Mouse (Mus musculus) embryonic facial prominence, embryonic 11.5 days (tissue): ENCODE results near the gene Sec16a. TPM values are rescaled to one million over a fixed set of nuclear protein-coding genes. Genes with fewer than 3 reads are reported as not detected.

Experiments
- ATAC-seq: fragments of 200-750 bp; cut with Nextera tagmentation; replicated peaks from 2 replicates; pipeline ENCODE4 v1.8.0; 2017; ENCODE audit warnings: low read depth; ENCODE audit not compliant: insufficient number of reproducible peaks, low FRiP score, low TSS enrichment
- DNase-seq: peaks from one replicate; pipeline ENCODE4 v3.0.0-alpha.2; 2015; ENCODE audit warnings: low spot score
- H3K27ac ChIP-seq: fragments of 300-500 bp; sonication (generic); replicated peaks from 2 replicates; pipeline ENCODE4 v1.5.1; 2014; ENCODE audit warnings: mild to moderate bottlenecking, low read depth, low read length, control low read depth
- H3K27me3 ChIP-seq: fragments of 300-500 bp; sonication (generic); 2 replicates; pipeline ENCODE4 v1.6.1; 2014; ENCODE audit warnings: mild to moderate bottlenecking, low read length, moderate library complexity, mixed read lengths; ENCODE audit not compliant: control insufficient read depth, insufficient read depth
- H3K36me3 ChIP-seq: fragments of 300-500 bp; sonication (generic); replicated peaks from 2 replicates; pipeline ENCODE4 v1.6.1; 2014; ENCODE audit warnings: low read depth, mild to moderate bottlenecking, low read length, moderate library complexity, mixed read lengths; ENCODE audit not compliant: control insufficient read depth, insufficient read depth
- H3K4me1 ChIP-seq: fragments of 300-500 bp; sonication (generic); 2 replicates; pipeline ENCODE4 v1.6.1; 2014; ENCODE audit warnings: low read length, mixed read lengths; ENCODE audit not compliant: control insufficient read depth, insufficient read depth
- H3K4me2 ChIP-seq: fragments of 300-500 bp; sonication (generic); 2 replicates; pipeline ENCODE4 v1.6.1; 2014; ENCODE audit warnings: low read depth, mild to moderate bottlenecking, control low read depth, low read length, moderate library complexity
- H3K4me3 ChIP-seq: fragments of 300-500 bp; sonication (generic); 2 replicates; pipeline ENCODE4 v1.5.1; 2014; ENCODE audit warnings: low read depth, low read length, control low read depth
- H3K9ac ChIP-seq: fragments of 300-500 bp; sonication (generic); replicated peaks from 2 replicates; pipeline ENCODE4 v1.6.1; 2014; ENCODE audit warnings: mild to moderate bottlenecking, control low read depth, low read length
- H3K9me3 ChIP-seq: fragments of 300-500 bp; sonication (generic); replicated peaks from 2 replicates; pipeline ENCODE4 v1.6.1; 2016; ENCODE audit warnings: mild to moderate bottlenecking, low read length, inconsistent platforms, mixed read lengths; ENCODE audit not compliant: control insufficient read depth
- WGBS: fragments of 180-500 bp; shearing (Covaris S2); extraction: QIAGEN DNeasy Blood & Tissue Kit; methylation state at CpG from one replicate; pipeline ENCODE4 v1.1.7; 2014; 5-methylcytosine and 5-hydroxymethylcytosine counted together
- polyA plus RNA-seq: library from polyadenylated mRNA; unstranded; fragments of >200 nt; fragmentation: Nextera tagmentation; extraction: Ambion mirVana; gene quantifications from 2 replicates; pipeline ENCODE4 v1.2.1, GENCODE M21; 2014

Gene Sec16a
- polyA plus RNA-seq, 1 experiment from 2014 or later: 30.4 TPM

GRCm38 (mm10) chr2:26480911-26481310 is 35.9 kb upstream of the Sec16a start:
- ATAC-seq (no peak), DNase-seq (no peak)
- Histone ChIP-seq H3K4me2 (no peak overlapping the region), H3K4me3 (no peak overlapping the region), H3K27me3 (no peaks in the 10 kb centered on the region), H3K9ac (no peak overlapping the region), H3K27ac (no peak overlapping the region), H3K4me1 (peaks cover 5% of the 10 kb centered on the region; the same call in 1 of the 2 replicates), H3K36me3 (peaks cover 8% of the 10 kb centered on the region), H3K9me3 (no peaks in the 10 kb centered on the region)
- 92% methylated on average over 12 of the region's 12 CpGs for WGBS

DNA sequence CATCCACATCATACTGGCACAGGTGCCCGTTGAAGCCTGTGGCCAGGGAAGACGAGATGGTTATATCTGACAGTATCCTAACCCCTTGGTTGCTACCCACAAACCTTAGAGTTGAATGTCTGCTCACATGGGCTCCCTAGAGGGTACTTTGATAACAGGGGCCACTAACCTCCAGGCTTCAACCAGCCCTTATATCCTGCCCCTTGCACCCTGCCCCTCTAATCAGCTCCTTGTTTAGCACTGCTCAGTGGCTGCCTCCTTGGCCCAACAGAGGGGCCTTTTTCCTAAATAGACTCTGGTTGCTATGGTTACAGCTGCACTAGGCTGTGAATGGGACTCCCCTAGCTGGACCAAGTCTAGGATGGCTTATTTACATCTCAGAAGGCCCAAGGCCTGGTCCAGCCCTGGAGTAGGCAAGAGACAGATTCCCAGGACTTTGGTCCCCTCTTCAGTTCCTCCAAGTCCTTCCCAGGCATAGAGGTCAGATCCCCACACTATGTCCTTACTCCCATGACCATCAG is 33.7 kb upstream of the Sec16a start:
- WGBS: 87% methylated on average over 2 of the region's 2 CpGs
- H3K9me3 ChIP-seq: no peaks in the 10 kb centered on the region
- DNase-seq (peak; percentile 33), ATAC-seq (no peak)
- no peak overlapping the region for H3K9ac ChIP-seq
- H3K36me3 ChIP-seq: peaks cover 11% of the 10 kb centered on the region
- no peak overlapping the region for H3K27ac ChIP-seq
- H3K4me2 ChIP-seq: no peak overlapping the region
- H3K27me3 ChIP-seq: no peaks in the 10 kb centered on the region
- H3K4me3 ChIP-seq: no peak overlapping the region
- H3K4me1 ChIP-seq: no peaks in the 10 kb centered on the region

- Histone ChIP-seq H3K4me2 (no peak overlapping the region), H3K4me3 (no peak overlapping the region), H3K9me3 (no peaks in the 10 kb centered on the region), H3K9ac (no peak overlapping the region), H3K4me1 (no peaks in the 10 kb centered on the region), H3K36me3 (peaks cover 14% of the 10 kb centered on the region), H3K27ac (no peak overlapping the region), H3K27me3 (no peaks in the 10 kb centered on the region)
- ATAC-seq (no peak), DNase-seq (no peak)
- WGBS: 88% methylated on average over 7 of the region's 7 CpGs
Observed at GRCm38 (mm10) chr2:26477911-26478310, 32.9 kb upstream of the Sec16a start.

GRCm38 (mm10) chr2:26475505-26476430 is 30.8 kb upstream of the Sec16a start:
- Histone ChIP-seq H3K4me2 (no peak overlapping the region), H3K27me3 (no peaks in the 10 kb centered on the region), H3K36me3 (peaks cover 19% of the 10 kb centered on the region), H3K27ac (0 out of 2 replicates have a peak overlapping the region, but pooled peaks have one; percentile 7), H3K9ac (0 out of 2 replicates have a peak overlapping the region, but pooled peaks have one; percentile 9), H3K4me3 (no peak overlapping the region), H3K9me3 (no peaks in the 10 kb centered on the region), H3K4me1 (no peaks in the 10 kb centered on the region)
- DNase-seq (no peak), ATAC-seq (no peak)
- 73% methylated on average over 13 of the region's 13 CpGs for WGBS

GRCm38 (mm10) chr2:26474789-26475504 is 29.9 kb upstream of the Sec16a start:
- WGBS: 43% methylated on average over 9 of the region's 9 CpGs
- no peak overlapping the region for H3K9ac ChIP-seq
- H3K36me3 ChIP-seq: peaks cover 19% of the 10 kb centered on the region
- H3K4me3 ChIP-seq: no peak overlapping the region
- no peaks in the 10 kb centered on the region for H3K9me3 ChIP-seq
- no peaks in the 10 kb centered on the region for H3K27me3 ChIP-seq
- ATAC-seq (no peak), DNase-seq (peak; percentile 25)
- no peak overlapping the region for H3K4me2 ChIP-seq
- H3K4me1 ChIP-seq: no peaks in the 10 kb centered on the region
- peak overlapping the region; percentile 35; the same call in 1 of the 2 replicates for H3K27ac ChIP-seq

- H3K9ac ChIP-seq: no peak overlapping the region
- H3K4me1 ChIP-seq: no peaks in the 10 kb centered on the region
- ATAC-seq: no peak
- peaks cover 17% of the 10 kb centered on the region for H3K36me3 ChIP-seq
- no peak overlapping the region for H3K4me3 ChIP-seq
- no peak overlapping the region for H3K4me2 ChIP-seq
- 89% methylated on average over 11 of the region's 11 CpGs for WGBS
- no peak overlapping the region for H3K27ac ChIP-seq
- DNase-seq: no peak
- no peaks in the 10 kb centered on the region for H3K9me3 ChIP-seq
- H3K27me3 ChIP-seq: no peaks in the 10 kb centered on the region
Observed at GRCm38 (mm10) chr2:26472312-26473090, 27.5 kb upstream of the Sec16a start.

DNA sequence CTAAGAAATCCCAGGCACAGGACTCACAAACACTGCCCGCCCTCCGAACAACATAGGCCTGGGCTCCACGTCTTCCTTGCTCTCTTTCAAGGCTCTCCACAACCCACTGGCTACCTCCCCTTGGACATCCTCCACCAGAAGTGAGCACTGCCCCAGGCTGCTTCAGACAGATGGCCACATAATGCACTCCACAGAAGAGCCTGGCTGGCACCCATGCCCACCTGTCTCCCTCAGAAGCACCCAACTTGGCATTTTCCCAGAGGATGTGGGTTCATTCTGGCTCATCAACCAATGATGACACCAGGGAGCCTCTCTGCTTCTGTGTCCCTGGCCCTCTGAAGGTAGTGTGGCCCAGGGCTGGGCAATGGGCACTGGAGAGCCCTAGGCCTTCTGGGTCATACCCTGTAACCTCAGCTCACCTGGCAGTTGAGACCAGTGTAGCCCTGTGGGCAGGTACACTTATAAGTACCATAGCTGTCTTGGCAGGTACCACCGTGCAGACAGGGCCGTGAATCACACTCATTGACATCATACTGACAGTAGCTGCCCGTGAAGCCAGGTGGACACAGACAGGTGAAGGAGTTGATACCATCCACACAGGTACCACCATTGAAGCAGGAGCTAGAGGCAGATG is 26.8 kb upstream of the Sec16a start:
- Histone ChIP-seq H3K27me3 (no peaks in the 10 kb centered on the region), H3K27ac (no peak overlapping the region), H3K36me3 (peaks cover 17% of the 10 kb centered on the region), H3K9ac (no peak overlapping the region), H3K4me3 (no peak overlapping the region), H3K9me3 (no peaks in the 10 kb centered on the region), H3K4me2 (no peak overlapping the region), H3K4me1 (no peaks in the 10 kb centered on the region)
- WGBS: 80% methylated on average over 6 of the region's 6 CpGs
- DNase-seq: no peak
- no peak for ATAC-seq
